Mouse (Mus musculus): Measurements from ENCODE around the gene Car5a. TPM values are rescaled to one million over a fixed set of nuclear protein-coding genes. Genes with fewer than 3 reads are reported as not detected.

The Car5a gene
- total RNA-seq, 2 experiments from 2014 or later = not detected

- no peak for DNase-seq
These were observed 11.3 kb upstream of the Car5a start for GRCm38 (mm10) chr8:121955825-121956500.

GRCm38 (mm10) chr8:121954981-121955555, 10.4 kb upstream of the Car5a start:
- no peak for DNase-seq

GRCm38 (mm10) chr8:121953821-121954545, 9.3 kb upstream of the Car5a start:
- DNase-seq = no peak

GRCm38 (mm10) chr8:121952800-121953199, 8.1 kb upstream of the Car5a start:
- no peak for DNase-seq

- DNase-seq = no peak
These were observed 7.4 kb upstream of the Car5a start for GRCm38 (mm10) chr8:121952122-121952521.

GRCm38 (mm10) chr8:121951656-121952009, 6.9 kb upstream of the Car5a start:
- DNase-seq = no peak

- peak; percentile 86 for DNase-seq
These were observed 6.3 kb upstream of the Car5a start for GRCm38 (mm10) chr8:121950749-121951655.

GRCm38 (mm10) chr8:121949941-121950748, 5.4 kb upstream of the Car5a start:
- peak; percentile 99 for DNase-seq

- DNase-seq = no peak
These were observed 4.6 kb upstream of the Car5a start, which contains the start of gene Banp for GRCm38 (mm10) chr8:121949222-121949800. Banp (plus strand) TSS chr8:121949750.

- no peak for DNase-seq
These were observed 3.8 kb upstream of the Car5a start for GRCm38 (mm10) chr8:121948321-121949145.

- peak; percentile 90 for DNase-seq
These were observed 3.0 kb upstream of the Car5a start for GRCm38 (mm10) chr8:121947753-121948141.

GRCm38 (mm10) chr8:121947047-121947752, 2.5 kb upstream of the Car5a start:
- no peak for DNase-seq

GRCm38 (mm10) chr8:121946351-121946750, 1.6 kb upstream of the Car5a start:
- no peak for DNase-seq

- DNase-seq = no peak
These were observed 988 bp downstream of the Car5a start for GRCm38 (mm10) chr8:121943716-121944115.

GRCm38 (mm10) chr8:121943057-121943540, 1.6 kb downstream of the Car5a start:
- DNase-seq = no peak

GRCm38 (mm10) chr8:121938732-121939131, 6.0 kb downstream of the Car5a start:
- DNase-seq = no peak

- DNase-seq = peak; percentile 46
These were observed 8.3 kb downstream of the Car5a start for GRCm38 (mm10) chr8:121936391-121936790.

- peak; percentile 73 for DNase-seq
These were observed 9.1 kb downstream of the Car5a start for GRCm38 (mm10) chr8:121935341-121936294.

Measured in gastrocnemius, postnatal 10 days (tissue).